21 mouse cellular contexts compared by ENCODE assay signal in genomic region chr3:144012173-144012572, GRCm38 (mm10).
"Had no signal": no experiment of that assay in that cellular context is flagged by ENCODE, and none has a peak within 500 bp of the region (broad histone marks: within the 10 kb centered on the region; RNA-seq: fewer than 3 reads in every experiment).

No protein-coding gene starts in this region.

- H3K36me3 ChIP-seq: heart, embryonic 13.5 days; heart, embryonic 15.5 days; hindbrain, embryonic 13.5 days; hindbrain, embryonic 15.5 days; limb, embryonic 13.5 days; limb, embryonic 15.5 days; liver, embryonic 12.5 days had no signal

- H3K4me3 ChIP-seq: heart, adult 2 months; heart, embryonic 13.5 days; heart, embryonic 15.5 days; hindbrain, embryonic 13.5 days; hindbrain, embryonic 15.5 days; limb, embryonic 13.5 days; limb, embryonic 15.5 days; liver, embryonic 12.5 days had no signal

- H3K9ac ChIP-seq: forebrain, postnatal 0 days; heart, embryonic 13.5 days; heart, embryonic 15.5 days; hindbrain, embryonic 13.5 days; hindbrain, embryonic 15.5 days; limb, embryonic 13.5 days; limb, embryonic 15.5 days; liver, embryonic 12.5 days; liver, embryonic 14.5 days had no signal

- H3K27ac ChIP-seq: heart, adult 2 months; heart, embryonic 13.5 days; heart, embryonic 15.5 days; hindbrain, embryonic 13.5 days; hindbrain, embryonic 15.5 days; hindbrain, postnatal 0 days; limb, embryonic 13.5 days; limb, embryonic 15.5 days; liver, embryonic 12.5 days; liver, embryonic 14.5 days had no signal

- H3K4me1 ChIP-seq: liver, embryonic 12.5 days had no signal

- H3K9me3 ChIP-seq: heart, embryonic 13.5 days; heart, embryonic 15.5 days; hindbrain, embryonic 13.5 days; hindbrain, embryonic 15.5 days; limb, embryonic 13.5 days; limb, embryonic 15.5 days; liver, embryonic 12.5 days had no signal

- DNase-seq: forebrain, postnatal 0 days; gastrocnemius, postnatal 14 days; gastrocnemius, postnatal 36 days; heart, adult 11 months; heart, adult 2 months; heart, postnatal 14 days; heart, postnatal 36 days; kidney, adult 11 months; kidney, postnatal 10 days; layer of hippocampus, postnatal 36 days had no signal

- H3K27me3 ChIP-seq: heart, embryonic 13.5 days; heart, embryonic 15.5 days; hindbrain, embryonic 13.5 days; hindbrain, embryonic 15.5 days; limb, embryonic 15.5 days; liver, embryonic 12.5 days had no signal

- ATAC-seq: forebrain, postnatal 0 days; hindbrain, postnatal 0 days; intestine, embryonic 16.5 days; liver, embryonic 12.5 days had no signal

- H3K4me2 ChIP-seq: heart, embryonic 11.5 days; heart, embryonic 13.5 days; heart, embryonic 15.5 days; hindbrain, embryonic 13.5 days; hindbrain, embryonic 15.5 days; limb, embryonic 15.5 days; liver, embryonic 12.5 days had no signal
